Mouse (Mus musculus): ENCODE data around the gene Shc4.

Shc4 gene

DNA sequence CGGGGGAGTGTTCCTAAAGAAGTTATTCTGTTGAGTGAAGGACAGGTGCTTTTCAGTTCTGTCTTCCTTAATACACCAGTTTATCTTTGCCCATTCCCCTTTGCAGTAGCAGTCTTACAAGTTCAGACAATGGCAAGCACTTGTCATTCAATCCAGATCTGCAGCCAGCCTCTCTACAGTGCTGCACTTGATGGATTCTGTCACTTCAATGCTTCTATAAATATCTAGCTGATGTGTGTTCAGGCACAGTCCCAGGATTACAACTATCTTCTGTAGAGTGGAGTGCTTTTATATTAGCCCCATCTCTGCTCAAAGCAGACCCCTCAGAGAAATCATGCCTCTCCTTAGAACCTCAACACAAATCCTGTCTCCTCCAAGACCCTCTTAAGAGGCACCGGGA, 93.9 kb downstream of the Shc4 start:
- no peak for DNase-seq

DNA sequence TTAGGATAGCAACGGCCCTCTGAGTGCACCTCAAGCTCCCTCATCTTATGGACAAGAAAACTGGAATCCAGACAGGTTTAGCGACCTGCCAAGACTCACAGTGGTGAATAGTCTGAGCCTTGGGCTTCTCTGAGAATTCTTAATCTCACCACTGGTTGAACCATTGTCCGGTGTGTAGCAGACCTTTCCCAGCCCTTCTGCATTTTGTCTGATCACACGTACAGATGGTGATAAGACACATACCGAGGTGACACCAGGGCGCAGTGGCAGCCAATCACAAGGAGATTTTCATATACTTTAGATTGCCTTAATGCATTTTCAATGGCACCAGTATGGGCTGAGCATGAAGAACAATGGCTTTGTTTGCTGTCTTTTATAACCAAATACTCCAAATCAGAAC, 95.5 kb downstream of the Shc4 start:
- no peak for DNase-seq

DNA sequence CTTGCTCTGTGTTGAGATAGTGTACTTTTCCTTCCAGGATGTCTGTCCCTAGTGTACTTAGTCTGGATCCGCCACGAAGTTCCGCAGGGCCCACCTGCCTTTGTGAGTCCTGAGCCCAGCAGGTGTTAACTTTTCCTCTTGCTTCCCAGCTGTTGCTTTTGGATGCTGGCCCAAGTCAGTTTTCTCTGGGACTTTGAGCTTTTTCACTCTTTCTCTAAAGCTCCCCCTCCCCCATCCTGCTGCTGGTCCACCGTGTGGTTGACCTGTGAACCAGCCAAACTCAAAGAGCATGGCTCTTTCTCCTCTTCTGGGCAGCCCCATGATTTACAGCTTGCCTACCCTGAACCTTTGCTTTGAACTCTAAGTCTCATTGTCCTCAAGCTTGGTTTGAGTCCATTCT, 97.4 kb downstream of the Shc4 start:
- no peak for DNase-seq

DNA sequence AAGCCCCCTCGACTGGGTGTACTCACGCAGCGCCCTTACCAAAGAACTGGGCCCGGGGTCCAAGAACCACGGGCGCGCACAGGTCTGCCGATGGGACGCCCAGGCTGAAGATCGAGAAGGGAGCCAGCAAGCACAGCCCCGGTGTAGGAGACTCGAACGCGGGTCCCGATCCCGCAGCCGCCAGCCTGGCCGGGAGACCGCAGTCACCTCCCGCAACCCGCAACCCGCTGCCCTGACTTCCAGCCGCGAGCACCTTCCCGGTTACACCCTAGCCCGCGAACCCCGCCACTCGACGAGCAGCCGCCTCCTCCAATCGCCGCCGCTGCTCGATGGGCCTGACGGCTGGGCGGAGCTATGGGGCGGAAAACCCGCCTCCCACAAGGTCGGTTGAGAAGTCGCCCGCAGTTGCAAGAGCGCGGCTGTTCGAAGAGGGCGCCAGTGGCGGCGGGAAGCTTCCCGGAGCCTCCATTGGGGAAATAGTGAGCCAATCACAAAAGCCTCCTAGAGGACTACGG, 99.1 kb downstream of the Shc4 start, which contains the start of gene Cep152:
Cep152 (minus strand) TSS at position 277 of the 515 bp plus-strand sequence.
- peak; percentile 94 for DNase-seq

DNA sequence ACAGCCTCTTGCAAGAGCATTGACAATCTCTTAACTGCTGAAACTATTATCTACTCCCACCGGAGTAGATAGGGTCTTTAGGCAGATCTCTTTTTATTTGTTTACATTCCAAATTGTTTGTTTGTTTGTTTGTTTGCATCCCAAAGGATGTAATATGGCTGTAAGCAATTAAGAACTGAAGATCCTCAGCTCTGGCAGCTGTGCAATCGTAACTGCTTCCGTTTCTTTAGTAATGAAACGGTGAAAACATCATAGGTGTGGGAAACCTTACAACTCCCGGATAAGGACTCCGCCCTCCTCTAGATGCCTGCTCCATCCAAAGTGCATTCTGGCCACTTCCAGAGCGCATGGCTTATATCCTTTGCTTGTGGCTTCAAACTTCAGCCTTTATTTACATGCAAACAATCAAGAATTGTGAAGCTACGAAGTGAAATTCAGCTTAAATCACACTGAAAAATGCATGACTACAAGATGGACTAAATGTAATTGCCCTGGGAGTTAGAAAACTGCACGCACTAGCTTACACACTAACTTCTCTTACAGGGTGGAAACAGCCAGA, 99.7 kb downstream of the Shc4 start:
- DNase-seq: no peak

DNA sequence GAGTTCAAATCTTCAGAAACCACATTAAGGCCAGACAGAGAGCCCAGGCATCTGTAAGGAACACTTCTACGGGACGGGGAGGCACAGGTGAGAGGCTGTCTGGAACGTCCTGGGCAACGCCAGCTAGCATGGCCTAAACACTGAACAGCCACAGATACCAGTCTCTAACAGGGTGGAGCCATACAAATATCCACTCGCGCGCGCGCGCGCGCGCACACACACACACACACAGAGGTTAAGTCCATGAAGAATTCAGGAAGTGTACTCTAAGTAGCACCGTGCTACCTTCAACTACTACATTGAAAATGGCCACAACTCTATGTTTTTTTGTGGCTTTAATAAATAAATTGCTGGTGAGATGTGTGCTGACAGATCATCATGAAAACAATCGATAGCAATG, 100.7 kb downstream of the Shc4 start:
- DNase-seq: no peak

DNA sequence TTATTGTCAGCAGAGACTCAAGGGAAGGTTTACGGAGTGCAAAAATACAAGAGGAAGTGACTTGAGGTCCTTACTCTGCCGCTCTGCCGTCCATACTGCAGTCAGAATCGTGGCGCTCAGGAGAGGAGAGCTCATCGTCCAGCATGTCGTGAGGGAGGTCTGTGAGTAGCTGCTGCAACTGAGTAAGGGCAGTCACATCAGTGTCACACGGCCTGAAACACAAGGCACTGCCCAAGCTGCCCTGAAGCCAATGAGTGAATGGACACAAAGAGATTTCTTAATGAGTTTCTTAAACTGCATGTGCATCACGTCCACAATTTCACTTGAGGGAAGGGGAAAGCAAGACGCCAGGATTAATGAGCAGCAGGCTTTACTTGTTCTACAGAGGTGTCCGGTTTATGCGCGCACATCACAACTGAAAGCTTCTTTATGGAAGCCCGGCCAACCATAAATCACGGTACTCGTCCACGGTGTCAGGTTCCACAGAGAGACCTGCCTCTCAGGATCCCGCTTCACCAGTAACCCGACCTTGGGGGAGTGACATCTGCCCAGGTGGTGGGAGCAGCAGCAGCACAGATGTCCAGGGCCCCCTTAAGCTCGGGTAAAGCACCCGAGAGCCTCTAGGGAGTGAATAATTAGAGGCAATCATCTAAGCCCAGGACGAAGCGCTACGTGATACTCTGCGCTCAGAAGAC, 103.6 kb downstream of the Shc4 start:
- DNase-seq: no peak

DNA sequence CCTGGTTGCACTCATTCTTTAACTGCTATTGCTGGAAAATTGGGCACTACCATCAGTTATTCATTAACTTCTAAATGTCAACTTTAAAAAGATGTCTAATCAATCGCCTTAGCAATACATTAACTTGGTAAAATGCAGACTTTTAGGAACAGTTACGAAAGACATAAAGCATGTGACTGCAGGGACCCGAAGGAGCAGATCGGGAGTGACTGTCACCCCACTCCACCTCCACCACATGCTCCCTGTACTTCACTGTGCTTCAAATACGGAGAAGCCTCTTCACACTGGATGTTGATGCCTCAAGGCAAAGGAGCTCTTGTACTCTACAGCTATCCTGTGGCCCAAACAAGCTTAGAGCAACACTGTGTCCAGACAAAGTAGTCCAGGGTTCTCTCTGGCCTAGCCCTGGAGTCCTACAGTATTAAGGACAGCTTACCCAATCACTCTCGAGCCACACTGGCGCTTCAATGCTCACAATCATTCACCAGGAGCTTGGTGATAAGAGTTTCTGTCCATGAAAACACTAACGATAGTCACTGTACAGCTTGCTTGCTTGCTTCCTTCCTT, 108.0 kb downstream of the Shc4 start:
- DNase-seq: no peak

DNA sequence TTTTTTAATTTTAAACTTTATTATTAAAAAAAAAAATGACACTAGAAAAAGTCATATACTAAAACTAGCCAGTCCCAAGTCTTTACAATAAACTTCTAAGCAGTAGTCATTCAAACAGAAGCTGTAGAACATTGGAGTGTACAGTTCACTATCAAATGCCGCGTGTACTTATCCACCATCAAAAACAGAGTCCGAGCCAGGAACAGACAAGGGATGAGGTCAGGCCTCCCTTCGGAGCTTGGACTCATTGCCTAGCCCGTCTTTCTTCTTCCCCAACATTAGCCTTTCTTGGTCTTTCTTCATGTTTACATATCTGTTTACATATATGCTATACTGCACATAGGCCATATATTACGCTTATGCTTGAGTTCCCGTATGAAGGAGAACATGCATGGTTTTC, 108.5 kb downstream of the Shc4 start:
- DNase-seq: no peak

DNA sequence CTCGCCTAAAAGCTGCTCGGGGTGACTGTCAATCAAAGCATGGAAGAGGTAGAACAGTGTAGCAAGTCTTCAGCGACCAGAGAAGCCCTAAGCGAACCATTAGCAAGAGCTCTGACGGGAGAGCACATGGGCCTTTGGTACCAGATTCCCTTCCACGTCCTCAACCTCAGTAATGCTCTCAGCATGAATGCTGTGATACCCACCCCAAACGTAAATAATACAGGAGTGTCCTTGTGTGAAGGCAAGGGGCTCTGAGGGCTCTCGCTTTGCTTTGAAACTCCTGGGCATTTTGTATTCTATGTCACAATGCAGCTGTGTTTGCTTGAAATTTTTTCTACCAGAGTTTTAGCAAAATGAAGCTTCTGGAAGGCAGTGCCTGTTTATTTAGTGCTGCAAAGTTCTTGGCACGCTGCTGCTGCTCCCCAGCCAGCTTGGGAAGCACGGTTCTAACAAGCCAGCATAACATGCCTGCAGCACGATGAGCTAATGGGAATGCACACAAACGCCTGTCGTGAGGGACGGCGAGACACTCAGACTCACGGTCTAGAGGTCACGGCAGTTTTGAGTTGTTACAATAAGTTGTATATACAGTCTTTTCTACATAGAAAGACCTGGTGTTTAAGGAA, 117.6 kb downstream of the Shc4 start:
- no peak for DNase-seq

DNA sequence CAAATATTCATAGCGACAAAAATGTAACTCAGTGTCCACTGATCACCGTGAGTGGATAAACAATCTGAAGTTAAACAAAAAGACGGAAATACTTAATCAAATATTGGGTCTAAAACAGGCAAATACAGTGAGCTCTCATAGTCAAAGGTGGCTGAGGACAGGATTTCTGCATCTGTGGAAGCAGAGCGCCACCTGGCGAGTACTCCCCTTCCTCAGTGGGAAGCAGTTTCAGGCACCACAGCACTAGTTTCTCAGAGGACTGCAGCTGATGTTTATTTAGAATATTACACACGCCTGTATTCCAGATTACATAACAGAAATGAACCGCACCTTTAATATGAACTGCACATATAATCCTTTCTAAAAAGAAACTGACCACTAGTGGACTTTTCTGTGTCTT, 119.3 kb downstream of the Shc4 start:
- DNase-seq: peak in 1 of 2 experiments; percentile 8

DNA sequence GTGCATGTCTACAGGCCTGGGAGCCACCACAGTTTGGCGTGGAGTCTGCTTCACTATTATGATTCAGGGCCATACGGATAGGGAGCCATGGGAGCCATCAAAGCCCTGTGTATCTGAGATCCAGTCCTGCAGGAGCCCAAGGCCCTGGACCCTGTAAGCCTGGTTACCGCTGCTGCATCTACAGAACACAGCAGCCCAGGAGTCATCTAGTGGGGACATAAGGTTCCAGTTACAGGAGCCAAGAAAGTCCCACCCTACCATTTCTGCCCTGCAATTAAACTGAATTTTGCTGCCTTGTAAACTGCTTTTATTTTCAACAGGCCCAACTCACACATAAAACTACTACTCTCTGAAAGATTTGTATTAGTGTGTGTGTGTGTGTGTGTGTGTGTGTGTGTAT, 121.0 kb downstream of the Shc4 start:
- DNase-seq: no peak

DNA sequence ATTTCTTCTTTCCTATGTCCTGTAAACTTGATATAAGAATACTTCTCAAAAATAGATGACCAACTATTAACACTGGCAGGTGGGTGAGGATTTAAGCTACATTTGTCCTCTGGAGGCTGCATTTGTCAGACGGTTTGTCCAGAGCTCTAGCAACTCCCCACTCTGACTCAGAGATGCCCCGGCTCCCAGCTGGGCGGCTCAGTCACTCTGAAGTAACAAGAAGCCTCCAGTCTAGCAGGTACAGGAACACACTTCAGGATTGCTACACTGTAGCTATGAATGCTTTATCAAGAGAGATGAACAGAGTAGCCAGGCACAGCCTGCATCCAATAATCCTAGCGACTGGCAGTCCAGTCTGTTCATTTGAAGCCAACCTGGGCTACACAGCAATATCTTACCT, 125.0 kb downstream of the Shc4 start:
- no peak for DNase-seq

DNA sequence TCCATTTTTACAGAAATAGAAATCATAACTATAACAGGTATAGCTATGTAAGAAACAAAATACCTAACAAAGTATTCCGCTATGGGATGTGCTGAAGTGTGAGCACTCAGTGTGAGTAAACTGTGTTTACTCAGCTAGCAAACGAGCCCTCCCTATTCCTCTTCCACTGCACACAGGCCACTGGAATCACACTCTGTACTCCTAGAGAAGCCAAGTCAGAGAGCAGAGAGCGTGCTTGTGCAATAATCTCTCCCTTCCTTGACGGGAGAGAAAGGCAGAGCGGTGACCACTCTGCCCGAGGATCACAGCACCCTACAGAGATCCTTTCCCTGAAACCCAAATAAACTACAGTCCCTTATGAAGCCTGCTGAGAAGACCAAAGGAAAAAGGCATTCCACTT, 125.7 kb downstream of the Shc4 start:
- no peak for DNase-seq

DNA sequence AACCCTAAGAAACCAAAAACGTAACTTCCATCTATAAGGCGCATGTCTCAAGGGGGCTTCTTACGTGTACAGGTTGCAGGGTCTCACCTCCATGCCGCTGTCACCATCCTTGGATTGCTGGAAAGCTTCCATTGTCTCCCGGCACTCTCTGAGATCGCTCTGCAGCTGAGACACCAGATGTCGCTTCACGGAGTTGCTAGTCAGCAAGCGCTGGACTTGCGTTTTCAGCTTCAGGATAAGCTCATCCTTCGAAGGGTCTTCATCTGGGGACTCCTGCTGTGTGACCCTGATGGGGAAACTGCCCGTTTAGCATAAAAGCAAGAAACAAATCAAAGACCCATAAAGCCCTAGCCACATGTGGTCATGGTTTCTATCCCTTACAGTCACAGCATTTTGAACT, 129.2 kb downstream of the Shc4 start:
- no peak for DNase-seq

DNA sequence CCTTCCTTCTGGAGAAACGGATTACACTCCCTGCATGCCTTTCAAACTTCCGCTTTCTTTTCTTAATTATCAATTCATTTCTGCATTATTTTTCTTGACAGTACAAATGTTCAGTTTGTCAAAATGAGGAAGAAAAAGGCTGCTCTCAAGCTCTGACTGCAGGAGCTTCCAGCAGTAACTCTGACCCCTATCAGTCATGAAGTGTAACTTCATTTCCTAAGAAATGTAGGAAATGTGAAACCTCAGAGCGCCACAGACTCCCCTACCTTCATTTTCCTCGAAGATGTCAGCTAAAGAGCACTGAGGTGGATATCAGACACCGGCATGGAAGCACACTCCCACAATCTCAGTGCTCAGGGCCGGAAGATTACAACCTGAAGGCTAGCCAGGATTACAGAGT, 129.9 kb downstream of the Shc4 start:
- DNase-seq: no peak

DNA sequence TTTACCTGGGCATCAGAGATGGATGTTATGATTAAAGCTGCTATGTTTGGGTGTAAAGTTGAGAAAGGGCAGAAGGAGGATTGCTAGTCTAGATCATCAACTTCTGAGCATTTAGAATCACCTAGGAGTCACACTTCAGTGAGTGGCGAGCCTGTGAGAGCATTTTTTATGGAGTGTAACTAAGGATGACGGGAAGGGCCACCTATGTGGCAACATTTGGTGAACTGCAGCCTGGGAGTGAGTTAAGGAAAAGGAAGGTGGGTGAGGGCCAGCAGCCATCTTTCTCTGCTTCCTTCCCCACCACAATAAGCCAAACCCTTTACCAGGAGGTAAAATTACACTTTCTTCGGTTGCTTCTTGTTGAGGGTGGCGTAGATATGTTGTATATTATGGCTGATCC, 132.1 kb downstream of the Shc4 start:
- DNase-seq: no peak

DNA sequence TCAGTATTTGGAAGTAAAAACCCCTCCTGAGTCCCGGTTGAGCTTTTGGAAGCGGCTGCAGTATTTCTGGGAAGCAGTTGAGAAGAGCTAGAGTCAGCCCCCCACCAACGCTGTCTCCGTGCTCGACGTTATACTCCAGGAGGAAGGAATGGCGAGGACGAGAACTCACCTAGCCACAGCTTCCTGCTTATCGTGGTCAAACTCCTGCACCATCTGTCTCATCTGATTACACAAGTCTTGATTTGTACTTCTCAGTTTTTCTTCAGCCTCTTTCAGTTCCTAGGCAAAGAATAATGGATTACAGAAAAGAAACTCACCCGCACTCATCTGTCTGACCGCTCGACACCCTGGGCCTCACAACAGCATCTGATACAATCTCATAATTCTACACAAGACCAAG, 134.7 kb downstream of the Shc4 start:
- no peak for DNase-seq

DNA sequence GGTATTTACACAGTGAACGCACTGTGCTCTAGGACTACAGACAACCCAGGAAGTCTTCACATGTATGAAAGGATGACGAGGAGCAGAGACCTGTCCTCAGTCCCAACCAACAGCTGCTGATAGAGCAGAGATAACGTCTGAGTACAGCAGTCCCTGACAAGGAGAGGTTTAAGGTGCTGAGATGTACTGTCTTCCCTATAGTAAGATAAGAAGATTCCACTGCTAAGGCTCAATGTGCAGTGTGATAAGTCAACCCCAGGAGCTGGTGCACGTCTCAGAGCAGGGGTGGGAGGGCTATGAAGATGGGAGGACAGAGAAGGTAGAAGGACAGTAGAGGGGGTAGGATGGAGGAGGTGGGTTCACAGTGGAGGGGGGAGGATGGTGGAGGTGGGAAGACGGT, 142.9 kb downstream of the Shc4 start:
- DNase-seq: no peak

DNA sequence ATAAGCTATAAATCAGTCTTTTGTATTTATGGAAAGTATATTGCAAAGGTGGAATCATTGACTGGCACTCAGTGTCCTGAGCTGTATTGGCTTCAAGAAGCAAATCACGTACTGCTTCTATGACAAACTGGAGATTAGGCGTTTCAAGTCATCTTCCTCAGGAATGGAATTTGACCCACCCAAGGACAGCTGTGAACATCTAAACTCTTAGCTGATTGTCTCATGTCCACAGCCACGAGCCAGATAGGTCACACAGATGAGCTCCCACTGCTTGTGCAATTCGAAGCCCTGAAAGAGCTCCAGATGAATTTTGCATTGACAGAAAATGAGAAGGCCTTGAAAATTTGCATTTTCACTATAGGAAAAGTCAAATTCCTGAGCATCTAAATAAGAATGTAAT, 146.3 kb downstream of the Shc4 start:
- no peak for DNase-seq

Data from B cell, adult 2 months (primary cell).